Mouse (Mus musculus) embryonic fibroblast, embryonic 13.5 days (primary cell): ENCODE results near the gene Dicer1.

Experiments
- CTCF ChIP-seq: IDR thresholded peaks from 2 replicates; pipeline ENCODE4 v1.5.1; 2011; ENCODE audit warnings: mild to moderate bottlenecking, control low read depth, low read length, moderate library complexity, borderline replicate concordance; ENCODE audit not compliant: insufficient read depth
- POLR2A ChIP-seq: IDR thresholded peaks from 2 replicates; pipeline ENCODE4 v1.6.1; 2011; ENCODE audit warnings: low read depth, mild to moderate bottlenecking, control low read depth, low read length, moderate library complexity

DNA sequence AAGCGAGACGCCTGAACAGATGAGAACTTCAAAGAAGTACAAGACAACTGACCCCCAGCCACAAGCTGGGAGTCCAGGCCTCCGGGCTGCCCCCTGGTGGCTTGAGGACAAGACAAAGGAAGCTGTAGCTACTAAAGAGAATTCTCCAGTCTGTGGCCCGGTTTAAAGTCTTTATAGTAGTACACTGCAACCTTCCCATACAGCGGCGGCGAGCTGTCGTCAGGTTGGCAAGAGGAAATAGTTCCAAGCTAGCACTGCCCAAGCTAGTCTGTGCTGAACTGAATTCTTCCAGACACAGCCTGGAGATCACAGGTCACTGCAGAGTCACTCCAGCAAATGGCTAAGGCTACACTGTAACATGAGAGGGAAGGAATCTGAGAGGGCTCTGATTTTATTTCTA, 52.0 kb downstream of the Dicer1 start:
- no peak for TF ChIP-seq CTCF
- TF ChIP-seq POLR2A = no peak
